Mouse (Mus musculus): ENCODE data around the gene Psma6. TPM values are rescaled to one million over a fixed set of nuclear protein-coding genes. Genes with fewer than 3 reads are reported as not detected.

Gene Psma6
- polyA plus RNA-seq, 1 experiment = 20.1 TPM

DNA sequence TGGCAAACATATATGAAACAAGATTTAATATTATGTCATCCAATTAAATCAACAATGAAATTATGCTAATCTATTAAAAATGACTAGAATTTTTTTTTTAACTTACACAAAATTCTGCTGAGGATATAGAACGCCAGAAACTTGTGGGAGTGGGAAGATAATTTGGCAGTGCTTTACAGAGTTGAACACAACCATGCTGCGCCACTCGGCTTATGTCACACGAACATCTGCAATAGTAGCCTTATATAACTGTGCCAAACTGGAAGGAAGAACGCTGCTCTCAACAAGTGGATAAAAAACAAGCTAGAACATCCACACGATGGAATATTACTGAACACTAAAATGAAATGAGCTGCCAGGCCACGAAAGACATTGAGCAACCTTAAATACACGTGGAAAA is 45.2 kb downstream of the Psma6 start:
- Histone ChIP-seq H3K4me3 (ENCODE audit: extremely low read depth, insufficient read depth, insufficient read length) (no peak overlapping the region), H3K4me1 (ENCODE audit: control insufficient read depth, insufficient read depth, insufficient read length) (peaks cover 10% of the 10 kb centered on the region; the same call in 1 of the 2 replicates), H3K36me3 (ENCODE audit: control insufficient read depth, insufficient read depth, low read length) (no peaks in the 10 kb centered on the region), H3K27me3 (ENCODE audit: control insufficient read depth, insufficient read depth, low read length) (no peaks in the 10 kb centered on the region), H3K27ac (ENCODE audit: insufficient read depth, low read length) (no peak overlapping the region)
- DNase-seq (ENCODE audit: low read depth in 1 of 2, low spot score in 2 of 2) = no peak
- WGBS = 82% methylated on average over 8 of the region's 8 CpGs
- TF ChIP-seq POLR2A (IDR thresholded peaks at IDR 0.05; ENCODE audit: low read depth, low read length) = no peak
- TF ChIP-seq CTCF (IDR thresholded peaks at IDR 0.05; ENCODE audit: extremely low read depth, insufficient read depth, insufficient read length, insufficient replicate concordance) = no peak

DNA sequence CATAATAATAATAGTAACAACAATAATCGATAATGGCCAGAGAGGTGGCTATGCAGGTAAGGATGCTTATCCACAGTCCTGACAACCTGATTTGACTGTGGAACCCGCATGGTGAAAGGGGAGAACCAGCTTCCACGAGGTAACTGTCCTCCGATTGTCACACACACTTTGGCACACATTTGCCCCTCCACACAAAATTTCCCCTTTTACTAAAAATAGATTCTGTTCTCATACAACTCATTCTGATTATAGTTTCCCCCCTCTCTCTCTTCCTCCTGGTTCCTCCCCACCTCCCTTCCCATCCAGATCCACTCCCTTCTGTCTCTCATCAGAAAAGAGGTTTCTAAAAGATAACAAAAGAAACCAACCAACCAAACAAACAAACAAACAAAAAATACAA is 45.9 kb downstream of the Psma6 start:
- WGBS = 43% methylated on average over 4 of the region's 4 CpGs
- TF ChIP-seq CTCF (IDR thresholded peaks at IDR 0.05; ENCODE audit: extremely low read depth, insufficient read depth, insufficient read length, insufficient replicate concordance) (no peak), POLR2A (IDR thresholded peaks at IDR 0.05; ENCODE audit: low read depth, low read length) (no peak)
- DNase-seq (ENCODE audit: low read depth in 1 of 2, low spot score in 2 of 2) = no peak
- Histone ChIP-seq H3K27me3 (ENCODE audit: control insufficient read depth, insufficient read depth, low read length) (no peaks in the 10 kb centered on the region), H3K4me3 (ENCODE audit: extremely low read depth, insufficient read depth, insufficient read length) (no peak overlapping the region), H3K36me3 (ENCODE audit: control insufficient read depth, insufficient read depth, low read length) (no peaks in the 10 kb centered on the region), H3K27ac (ENCODE audit: insufficient read depth, low read length) (no peak overlapping the region), H3K4me1 (ENCODE audit: control insufficient read depth, insufficient read depth, insufficient read length) (peaks cover 15% of the 10 kb centered on the region; the same call in 1 of the 2 replicates)

DNA sequence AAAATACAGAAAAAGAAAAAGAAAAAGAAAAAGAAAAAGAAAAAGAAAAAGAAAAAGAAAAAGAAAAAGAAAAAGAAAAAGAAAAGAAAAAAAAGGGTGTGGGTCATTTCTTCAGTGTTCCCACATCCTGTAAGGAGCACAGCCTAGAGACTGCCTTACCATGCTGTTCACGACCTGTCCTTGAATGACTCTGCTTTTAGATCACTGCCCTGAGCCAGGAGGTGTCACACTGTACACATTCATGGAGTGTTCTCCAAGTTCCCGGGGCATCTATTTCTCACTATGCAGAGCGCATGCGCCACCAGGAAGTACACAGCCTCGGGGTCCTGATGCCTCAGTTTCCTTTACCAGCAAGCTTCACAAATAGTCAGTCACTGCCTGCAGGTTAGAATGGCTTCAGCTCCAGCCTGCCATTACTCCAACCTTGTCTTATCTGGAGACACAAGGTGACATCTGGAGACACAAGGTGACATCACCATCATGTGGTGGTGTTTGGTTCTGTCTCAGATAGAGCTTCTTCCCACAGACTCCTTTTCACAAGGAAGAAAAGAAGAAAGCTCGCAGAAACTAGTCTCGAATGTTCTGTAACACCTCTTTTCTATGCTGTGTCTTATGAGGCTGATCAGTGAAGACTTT is 48.4 kb downstream of the Psma6 start:
- Histone ChIP-seq H3K36me3 (ENCODE audit: control insufficient read depth, insufficient read depth, low read length) (no peaks in the 10 kb centered on the region), H3K4me1 (ENCODE audit: control insufficient read depth, insufficient read depth, insufficient read length) (peaks cover 17% of the 10 kb centered on the region; the same call in 1 of the 2 replicates), H3K27ac (ENCODE audit: insufficient read depth, low read length) (no peak overlapping the region), H3K27me3 (ENCODE audit: control insufficient read depth, insufficient read depth, low read length) (no peaks in the 10 kb centered on the region), H3K4me3 (ENCODE audit: extremely low read depth, insufficient read depth, insufficient read length) (no peak overlapping the region)
- TF ChIP-seq POLR2A (IDR thresholded peaks at IDR 0.05; ENCODE audit: low read depth, low read length) = no peak
- no peak for TF ChIP-seq CTCF (IDR thresholded peaks at IDR 0.05; ENCODE audit: extremely low read depth, insufficient read depth, insufficient read length, insufficient replicate concordance)
- 81% methylated on average over 7 of the region's 7 CpGs for WGBS
- no peak for DNase-seq (ENCODE audit: low read depth in 1 of 2, low spot score in 2 of 2)

DNA sequence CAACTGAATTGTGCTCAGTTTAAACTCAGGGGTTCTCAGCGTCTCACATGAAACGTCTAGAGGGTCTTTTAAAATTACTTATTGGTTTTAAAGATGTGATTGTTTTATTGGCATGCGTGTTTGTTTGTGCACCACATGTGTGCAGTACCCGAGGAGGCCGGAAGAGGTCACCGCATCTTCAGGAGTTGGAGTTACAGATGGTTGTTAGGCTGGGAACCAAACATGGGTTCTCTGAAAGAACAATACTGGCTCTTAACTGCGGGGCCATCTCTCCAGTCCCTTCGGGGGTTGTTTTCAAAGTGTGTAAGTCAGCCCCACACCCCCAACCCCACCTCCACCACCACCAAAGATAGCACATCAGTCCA is 48.9 kb downstream of the Psma6 start:
- DNase-seq (ENCODE audit: low read depth in 1 of 2, low spot score in 2 of 2) = no peak
- no peak for TF ChIP-seq CTCF (IDR thresholded peaks at IDR 0.05; ENCODE audit: extremely low read depth, insufficient read depth, insufficient read length, insufficient replicate concordance)
- Histone ChIP-seq H3K27ac (ENCODE audit: insufficient read depth, low read length) (no peak overlapping the region), H3K4me3 (ENCODE audit: extremely low read depth, insufficient read depth, insufficient read length) (no peak overlapping the region), H3K27me3 (ENCODE audit: control insufficient read depth, insufficient read depth, low read length) (no peaks in the 10 kb centered on the region), H3K36me3 (ENCODE audit: control insufficient read depth, insufficient read depth, low read length) (no peaks in the 10 kb centered on the region), H3K4me1 (ENCODE audit: control insufficient read depth, insufficient read depth, insufficient read length) (peaks cover 17% of the 10 kb centered on the region; the same call in 1 of the 2 replicates)
- 98% methylated on average over 8 of the region's 8 CpGs for WGBS

DNA sequence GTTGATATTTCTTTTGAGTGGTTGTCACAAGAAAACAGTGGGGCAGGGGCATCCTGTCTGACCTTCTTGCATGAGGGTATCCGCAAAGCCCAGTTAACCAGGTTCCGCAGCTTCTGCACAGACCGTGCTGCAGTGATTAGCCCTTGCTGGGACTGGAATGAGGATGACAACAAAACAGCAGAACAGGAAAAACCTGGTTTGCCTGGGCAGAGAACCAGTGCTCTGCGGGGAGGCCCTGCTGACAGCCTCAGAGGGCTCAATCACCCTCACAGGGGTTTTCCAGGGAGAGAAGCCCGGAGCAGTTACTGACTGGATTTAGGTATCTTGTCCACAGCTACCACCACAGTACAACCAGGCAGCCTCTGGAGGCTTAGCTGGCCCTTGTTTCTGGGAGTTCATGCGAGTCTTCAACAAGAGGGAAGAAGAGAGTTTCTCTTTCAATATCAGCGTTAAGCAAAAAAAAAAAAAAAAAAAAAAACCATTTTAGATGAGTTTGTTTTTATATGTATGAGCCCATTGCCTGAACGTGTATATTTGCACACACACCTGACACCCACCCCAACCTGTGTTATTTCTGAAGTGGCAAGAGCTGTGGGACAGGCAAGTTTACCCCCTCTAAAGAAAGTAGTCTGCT is 49.9 kb downstream of the Psma6 start:
- no peak for TF ChIP-seq POLR2A (IDR thresholded peaks at IDR 0.05; ENCODE audit: low read depth, low read length)
- no peak for TF ChIP-seq CTCF (IDR thresholded peaks at IDR 0.05; ENCODE audit: extremely low read depth, insufficient read depth, insufficient read length, insufficient replicate concordance)
- Histone ChIP-seq H3K4me3 (ENCODE audit: extremely low read depth, insufficient read depth, insufficient read length) (no peak overlapping the region), H3K27me3 (ENCODE audit: control insufficient read depth, insufficient read depth, low read length) (no peaks in the 10 kb centered on the region), H3K36me3 (ENCODE audit: control insufficient read depth, insufficient read depth, low read length) (no peaks in the 10 kb centered on the region), H3K27ac (ENCODE audit: insufficient read depth, low read length) (peak overlapping the region; percentile 77), H3K4me1 (ENCODE audit: control insufficient read depth, insufficient read depth, insufficient read length) (peaks cover 23% of the 10 kb centered on the region; the same call in 1 of the 2 replicates)
- DNase-seq (ENCODE audit: low read depth in 1 of 2, low spot score in 2 of 2) = peak in 1 of 2 experiments; percentile 21
- 20% methylated on average over 8 of the region's 8 CpGs for WGBS

DNA sequence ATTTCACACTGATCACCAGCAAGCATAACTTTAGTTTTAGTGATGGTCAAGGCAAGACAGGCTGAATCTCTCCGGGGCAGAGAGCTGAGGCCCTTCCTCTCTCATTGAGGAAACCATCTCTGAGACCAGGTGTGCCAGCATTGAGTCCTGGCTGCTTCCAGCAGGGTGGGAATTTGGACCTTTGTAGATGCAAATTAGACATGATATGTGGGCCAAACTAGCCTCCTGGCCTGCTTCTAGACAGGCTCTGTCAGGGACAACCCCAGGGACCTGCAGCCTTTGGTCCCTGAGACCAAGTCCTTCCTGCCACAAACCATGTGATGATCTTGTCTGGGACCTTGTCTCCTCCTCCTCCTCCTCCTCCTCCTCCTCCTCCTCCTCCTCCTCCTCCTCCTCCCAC is 51.1 kb downstream of the Psma6 start:
- 56% methylated on average over 1 of the region's 1 CpGs for WGBS
- H3K4me1 ChIP-seq (ENCODE audit: control insufficient read depth, insufficient read depth, insufficient read length) = peaks cover 19% of the 10 kb centered on the region; the same call in 1 of the 2 replicates

More for the DNA sequence above, 51.1 kb downstream of the Psma6 start:
- no peak overlapping the region for H3K4me3 ChIP-seq (ENCODE audit: extremely low read depth, insufficient read depth, insufficient read length)
- no peak for TF ChIP-seq POLR2A (IDR thresholded peaks at IDR 0.05; ENCODE audit: low read depth, low read length)
- TF ChIP-seq CTCF (IDR thresholded peaks at IDR 0.05; ENCODE audit: extremely low read depth, insufficient read depth, insufficient read length, insufficient replicate concordance) = no peak
- no peak overlapping the region for H3K27ac ChIP-seq (ENCODE audit: insufficient read depth, low read length)
- DNase-seq (ENCODE audit: low read depth in 1 of 2, low spot score in 2 of 2) = no peak
- H3K36me3 ChIP-seq (ENCODE audit: control insufficient read depth, insufficient read depth, low read length) = no peaks in the 10 kb centered on the region
- H3K27me3 ChIP-seq (ENCODE audit: control insufficient read depth, insufficient read depth, low read length) = no peaks in the 10 kb centered on the region

Data from spleen, adult 2 months (tissue).